Mouse (Mus musculus): ENCODE data around the gene Phactr1.

Gene Phactr1

DNA sequence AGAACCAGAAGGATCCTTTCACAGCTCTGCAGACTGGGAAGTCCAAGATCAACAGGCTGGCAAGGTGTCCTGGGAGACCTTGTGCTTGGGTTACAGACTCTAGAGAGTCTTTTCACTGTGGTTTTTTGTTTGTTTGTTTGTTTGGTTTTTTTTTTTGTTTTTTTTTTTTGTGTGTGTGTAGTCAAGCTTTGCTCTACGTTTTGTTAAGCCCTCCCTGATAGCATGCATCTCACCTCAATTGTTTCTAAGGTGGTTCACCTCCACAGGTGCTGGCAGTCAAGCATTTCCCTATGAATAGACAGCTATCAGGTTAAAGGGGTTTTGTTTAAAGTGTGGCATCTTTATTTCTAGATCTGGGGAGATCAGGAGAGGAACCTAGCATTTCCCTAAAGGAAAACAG lies 191.7 kb downstream of the Phactr1 start:
- DNase-seq (ENCODE audit: low spot score), result no peak

- no peak for DNase-seq (ENCODE audit: low spot score)
Measured at GRCm38 (mm10) chr13:42878346-42878745, 197.9 kb downstream of the Phactr1 start.

DNA sequence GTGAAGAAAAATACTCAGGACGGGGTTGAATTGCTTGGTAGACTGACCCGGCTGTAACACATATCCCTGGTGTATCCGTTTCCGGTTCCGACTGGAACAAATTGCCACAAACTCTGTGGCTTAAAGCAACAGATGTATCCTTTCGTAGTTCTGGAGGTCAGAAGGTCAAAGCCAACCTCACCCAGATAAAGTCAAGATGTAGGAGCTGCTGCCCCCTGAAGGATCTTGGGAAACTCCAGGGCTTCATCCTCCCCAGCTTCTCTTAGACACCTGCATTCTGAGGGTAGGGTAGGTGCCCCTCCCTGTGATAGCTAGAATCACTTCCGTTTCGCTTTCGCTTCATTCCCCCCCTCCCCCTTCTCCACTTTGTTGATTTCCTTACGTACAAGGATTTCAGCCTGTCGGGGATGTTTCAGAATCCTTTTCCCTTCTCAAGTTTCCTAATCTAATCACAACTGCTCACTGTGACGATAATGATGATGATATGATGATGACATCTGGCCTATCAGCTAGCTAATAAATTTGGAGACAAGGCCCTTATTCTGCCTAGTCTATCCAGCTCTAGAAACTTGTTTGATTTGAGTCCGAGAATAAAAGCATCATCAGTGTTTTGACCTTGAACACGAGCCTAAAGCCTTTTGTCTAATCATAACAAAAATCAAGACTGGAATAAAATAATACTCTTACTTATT lies 203.8 kb downstream of the Phactr1 start:
- no peak for DNase-seq (ENCODE audit: low spot score)

DNA sequence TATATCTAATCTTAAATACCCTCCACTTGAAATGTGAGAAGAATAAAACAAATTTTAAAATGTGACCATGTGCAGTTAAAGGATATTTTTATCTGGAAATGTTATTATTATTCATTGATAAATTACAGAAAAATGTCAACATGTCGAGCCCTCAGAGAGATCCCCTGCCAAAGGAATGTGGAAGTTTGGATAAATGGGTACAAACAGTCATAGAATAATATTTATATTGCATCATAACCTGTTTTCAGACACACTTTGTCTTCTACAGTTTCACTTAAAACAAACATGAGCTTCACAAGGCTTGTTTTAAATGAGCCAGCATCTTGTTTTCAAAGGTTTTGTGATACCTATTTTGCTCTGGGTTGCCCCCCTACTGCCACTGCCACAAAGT lies 204.3 kb downstream of the Phactr1 start:
- DNase-seq (ENCODE audit: low spot score), result no peak

DNA sequence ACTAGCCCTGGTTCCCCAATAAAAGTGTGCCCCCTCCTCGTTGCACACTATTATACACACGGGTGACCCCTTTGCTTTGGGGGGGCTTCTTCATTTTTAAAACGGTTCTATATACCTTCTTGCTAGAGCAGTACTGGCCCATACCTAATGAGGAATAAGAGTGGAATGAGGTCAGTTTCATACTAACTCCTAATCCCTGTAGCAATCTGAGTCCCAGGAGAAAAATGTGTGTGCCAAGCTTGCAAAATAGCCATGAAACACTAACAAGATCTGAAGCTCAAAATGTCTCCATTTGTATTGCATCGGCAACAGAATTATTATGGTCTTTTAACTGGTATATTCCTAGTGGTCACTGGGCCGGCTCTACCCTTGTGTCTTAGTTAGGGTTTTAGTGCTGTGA lies 207.3 kb downstream of the Phactr1 start:
- no peak for DNase-seq (ENCODE audit: low spot score)

DNA sequence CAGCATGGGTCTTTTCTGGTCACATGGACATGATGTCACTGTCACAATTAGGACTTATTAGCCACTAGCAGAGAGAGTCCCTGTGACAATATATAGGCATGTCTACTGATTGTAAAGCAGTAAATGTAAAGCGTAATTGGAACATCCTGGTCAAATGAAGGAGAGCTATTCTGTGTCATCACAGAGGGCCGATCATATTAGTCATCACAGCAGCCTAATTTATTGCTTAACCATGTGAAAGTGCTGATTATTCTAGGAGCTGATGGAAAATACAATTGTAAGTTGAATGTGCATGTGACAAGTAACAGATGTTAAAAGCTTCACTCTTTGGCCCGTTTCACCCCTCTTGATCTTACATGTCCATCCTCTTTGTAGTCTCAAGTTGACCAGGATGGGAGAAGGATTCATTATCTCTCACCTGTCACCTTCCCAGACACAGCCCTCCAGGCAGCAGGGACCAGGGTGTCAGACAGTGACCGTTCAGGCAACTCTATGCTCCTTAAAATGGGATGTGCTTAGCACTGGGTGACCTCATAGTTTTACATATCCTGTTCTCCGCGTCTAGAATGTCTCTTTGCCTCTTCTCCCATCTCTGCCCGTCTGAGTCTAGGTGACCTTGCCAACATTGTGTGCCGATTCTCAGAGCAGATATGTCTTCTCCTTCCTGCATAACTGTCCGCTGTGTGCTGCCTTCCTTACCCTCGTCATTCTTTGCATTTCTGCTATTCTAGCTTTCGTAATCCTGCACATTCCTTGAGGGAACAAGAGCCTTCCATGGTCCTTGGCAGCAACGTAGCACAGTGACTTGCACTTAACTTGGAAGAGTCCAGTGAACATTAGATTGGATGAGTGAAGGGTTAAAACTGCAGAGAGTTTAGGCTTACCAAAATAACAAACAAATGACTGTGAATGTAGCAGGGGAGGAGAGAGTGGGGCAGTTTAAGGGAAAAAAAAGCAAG lies 209.4 kb downstream of the Phactr1 start:
- DNase-seq (ENCODE audit: low spot score), result no peak

- DNase-seq (ENCODE audit: low spot score), result no peak
Measured at GRCm38 (mm10) chr13:42890651-42891050, 210.2 kb downstream of the Phactr1 start.

DNA sequence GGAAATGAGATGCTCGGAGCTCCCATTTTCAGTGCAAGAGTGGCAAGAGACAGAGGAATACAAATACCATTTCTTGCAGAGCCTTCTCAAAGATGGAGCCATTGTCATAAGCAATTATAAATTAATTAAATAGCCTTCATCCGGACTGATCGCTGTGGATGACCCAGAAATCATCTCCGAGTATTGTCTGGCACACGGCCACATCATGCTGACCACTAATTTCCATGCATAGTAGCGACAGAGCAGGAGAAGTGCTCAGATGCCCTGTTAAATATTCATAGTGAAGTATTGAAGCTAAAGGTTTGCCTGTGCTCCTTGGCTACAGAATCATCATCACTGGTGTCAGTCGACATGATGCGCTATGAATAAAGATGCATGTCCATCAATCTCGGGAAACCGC lies 213.6 kb downstream of the Phactr1 start:
- DNase-seq (ENCODE audit: low spot score), result no peak

- no peak for DNase-seq (ENCODE audit: low spot score)
Measured at GRCm38 (mm10) chr13:42894598-42894997, 214.2 kb downstream of the Phactr1 start.

GRCm38 (mm10) chr13:42895980-42896379 lies 215.6 kb downstream of the Phactr1 start:
- no peak for DNase-seq (ENCODE audit: low spot score)

GRCm38 (mm10) chr13:42899611-42900010 lies 219.2 kb downstream of the Phactr1 start:
- no peak for DNase-seq (ENCODE audit: low spot score)

DNA sequence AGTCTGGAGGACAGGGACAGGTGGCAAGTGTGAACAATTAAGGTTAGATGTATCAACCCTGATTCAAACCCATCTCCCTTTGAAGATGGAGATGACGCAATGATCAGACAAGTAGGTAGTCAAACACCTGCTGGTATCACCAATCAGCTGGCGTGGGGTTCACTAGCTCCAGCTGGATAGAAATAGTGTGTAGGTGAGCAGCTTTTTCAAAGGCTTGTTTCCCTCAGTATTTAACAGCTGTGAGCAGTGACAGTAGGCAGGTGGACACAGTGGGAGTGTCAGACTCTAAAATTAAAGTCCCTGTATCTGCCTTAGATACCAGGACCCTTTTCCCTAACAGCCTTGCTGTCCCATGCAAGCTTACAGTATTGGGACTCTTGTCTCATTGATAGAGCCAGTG lies 221.4 kb downstream of the Phactr1 start:
- DNase-seq (ENCODE audit: low spot score), result no peak

DNA sequence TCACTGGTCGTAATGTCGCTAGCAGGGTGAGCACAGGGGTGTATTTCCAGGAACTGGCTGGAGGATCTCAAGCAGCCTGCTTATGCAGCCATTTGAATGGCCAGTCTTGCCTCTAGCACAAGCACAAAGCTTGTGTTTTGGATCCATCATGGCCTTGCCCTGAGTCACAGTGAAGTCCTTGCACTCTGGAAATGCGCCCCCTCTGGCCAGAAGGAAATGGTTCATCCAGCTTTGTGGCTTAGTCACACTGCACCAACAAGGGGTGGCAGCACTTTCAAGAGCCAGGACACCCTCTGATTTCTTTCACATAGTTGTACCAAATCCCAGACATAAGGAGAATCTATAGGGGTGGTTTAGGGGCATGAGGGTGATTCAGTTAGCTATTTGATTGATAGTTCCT lies 222.4 kb downstream of the Phactr1 start:
- DNase-seq (ENCODE audit: low spot score), result no peak

DNA sequence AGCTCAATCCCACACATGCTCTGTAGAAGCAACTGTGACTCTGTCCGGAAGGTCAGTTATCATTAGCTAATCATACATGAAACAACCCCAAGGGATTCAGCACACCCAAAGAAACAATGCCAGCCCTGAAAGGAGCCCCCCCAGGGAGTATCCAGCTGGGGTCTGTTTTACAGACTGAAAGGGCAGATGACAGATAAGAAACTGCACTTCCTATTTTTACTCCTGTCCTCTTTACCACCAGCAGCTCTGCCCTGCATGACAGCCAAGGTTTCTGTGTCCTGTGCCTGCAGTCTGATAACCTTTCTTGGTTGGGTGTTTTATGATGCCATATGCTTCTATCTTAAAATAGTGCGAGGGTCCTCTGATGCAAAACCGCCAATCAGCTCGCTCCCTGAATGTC lies 225.4 kb downstream of the Phactr1 start:
- no peak for DNase-seq (ENCODE audit: low spot score)

- DNase-seq (ENCODE audit: low spot score), result no peak
Measured at GRCm38 (mm10) chr13:42906990-42907389, 226.6 kb downstream of the Phactr1 start.

- no peak for DNase-seq (ENCODE audit: low spot score)
Measured at GRCm38 (mm10) chr13:42915081-42915480, 234.7 kb downstream of the Phactr1 start.

DNA sequence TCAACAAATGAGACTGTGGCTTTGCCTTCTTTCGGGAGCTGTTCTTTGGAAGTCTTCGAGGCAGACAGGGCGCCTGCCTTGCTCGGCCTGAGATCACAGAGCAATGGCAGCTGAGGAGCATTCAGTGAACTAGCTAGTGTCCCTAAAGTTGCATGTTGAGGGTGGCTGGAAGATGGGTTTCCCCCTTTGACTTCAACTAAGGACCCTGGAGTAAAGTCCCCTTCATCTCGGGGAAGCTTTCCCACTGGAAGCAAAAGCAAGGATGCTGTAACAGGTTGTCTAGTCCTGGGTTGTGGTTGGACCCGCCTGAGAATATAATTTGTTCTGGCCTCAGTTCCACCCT lies 235.4 kb downstream of the Phactr1 start:
- no peak for DNase-seq (ENCODE audit: low spot score)

DNA sequence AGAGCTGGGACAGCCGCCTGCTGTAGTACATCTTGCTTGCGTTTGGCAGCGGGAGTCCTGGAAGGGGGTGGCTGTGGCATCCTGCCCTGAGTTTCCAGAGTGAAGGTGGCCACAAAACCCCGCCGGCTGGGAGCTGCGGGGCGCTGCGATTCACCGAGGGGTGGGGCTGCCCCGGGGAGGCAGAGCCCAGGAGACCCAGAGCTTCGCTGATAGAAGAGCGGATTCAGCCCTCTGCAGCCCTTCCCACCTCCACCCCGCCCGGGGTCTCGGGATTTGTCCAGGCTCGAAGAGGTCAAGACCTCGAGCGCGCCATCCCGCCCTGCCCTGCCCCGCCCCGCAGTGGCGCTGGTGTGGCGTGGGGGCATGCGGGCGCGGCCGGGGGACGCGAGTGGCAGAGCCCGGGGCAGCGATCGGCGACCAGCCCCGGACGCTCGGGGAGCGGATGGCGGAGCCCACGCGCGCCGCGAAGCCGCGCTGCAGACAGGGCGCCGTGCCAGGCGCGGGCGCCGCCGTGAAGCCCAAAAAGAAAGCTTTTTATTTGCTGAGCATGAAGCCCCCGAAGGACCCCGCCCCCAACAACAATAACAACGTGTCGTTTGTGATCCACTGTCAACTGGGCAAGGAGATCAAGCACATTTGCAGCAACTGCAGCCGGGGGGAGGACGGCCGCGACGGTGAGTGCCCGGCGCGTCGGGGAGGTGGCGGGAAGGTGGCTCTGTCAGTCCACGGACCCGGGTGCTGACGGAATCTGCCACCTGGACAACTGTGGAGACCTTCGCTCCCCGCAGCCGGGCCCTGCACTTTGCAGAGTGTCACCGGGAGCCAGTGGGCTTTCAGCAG lies 236.0 kb downstream of the Phactr1 start:
- peak; percentile 48 for DNase-seq (ENCODE audit: low spot score)

- no peak for DNase-seq (ENCODE audit: low spot score)
Measured at GRCm38 (mm10) chr13:42917251-42917650, 236.8 kb downstream of the Phactr1 start.

GRCm38 (mm10) chr13:42920062-42920461 lies 239.6 kb downstream of the Phactr1 start:
- DNase-seq (ENCODE audit: low spot score), result no peak

DNA sequence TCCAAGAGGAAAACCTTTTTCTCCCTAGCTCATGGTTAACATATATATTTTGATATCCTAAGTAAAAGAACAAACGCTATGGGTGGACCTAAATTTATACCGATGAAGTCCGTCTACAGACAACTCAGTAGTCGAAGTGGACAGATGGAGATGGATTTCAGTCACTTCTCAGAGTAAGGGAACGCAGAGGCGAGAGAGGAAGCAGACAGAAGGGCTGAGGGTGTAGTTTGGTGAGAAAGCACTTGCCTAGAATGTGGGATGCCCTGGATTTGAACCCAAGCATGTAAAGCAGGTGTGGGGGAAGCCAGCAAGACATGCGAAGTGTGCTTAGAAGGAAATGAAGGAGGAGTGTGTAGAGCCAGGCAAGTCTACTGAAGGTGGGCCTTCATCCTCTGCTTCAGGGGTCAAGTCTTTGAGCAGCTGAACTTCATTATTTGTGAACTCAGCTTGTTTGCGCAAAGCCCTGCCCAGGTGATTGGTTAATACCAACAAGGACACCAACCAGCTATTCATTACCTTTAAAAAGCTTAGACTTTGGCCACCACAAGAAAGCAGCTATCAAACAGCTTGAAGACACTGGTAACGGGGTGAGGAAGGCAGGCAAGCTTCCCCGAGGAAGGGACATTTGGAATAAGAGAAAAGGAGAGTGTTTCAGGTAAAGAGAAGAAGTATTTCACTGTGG lies 241.5 kb downstream of the Phactr1 start:
- DNase-seq (ENCODE audit: low spot score), result peak; percentile 65

- DNase-seq (ENCODE audit: low spot score), result no peak
Measured at GRCm38 (mm10) chr13:42927778-42928177, 247.4 kb downstream of the Phactr1 start.

Data from yolk sac, embryonic 10.5 days (tissue).